Mouse (Mus musculus): ENCODE measurements around the gene Vmn2r-ps159. TPM values are rescaled to one million over a fixed set of nuclear protein-coding genes. Genes with fewer than 3 reads are reported as not detected.
"Not testable (repeated sequence)": the region's sequence is repeated elsewhere in the genome, so short reads cannot be mapped to it uniquely, and the experiment has no call there.

The Vmn2r-ps159 gene
- polyA plus RNA-seq (2014; fragmentation: Nextera tagmentation; extraction: Ambion mirVana): not detected in 2 replicates

DNA sequence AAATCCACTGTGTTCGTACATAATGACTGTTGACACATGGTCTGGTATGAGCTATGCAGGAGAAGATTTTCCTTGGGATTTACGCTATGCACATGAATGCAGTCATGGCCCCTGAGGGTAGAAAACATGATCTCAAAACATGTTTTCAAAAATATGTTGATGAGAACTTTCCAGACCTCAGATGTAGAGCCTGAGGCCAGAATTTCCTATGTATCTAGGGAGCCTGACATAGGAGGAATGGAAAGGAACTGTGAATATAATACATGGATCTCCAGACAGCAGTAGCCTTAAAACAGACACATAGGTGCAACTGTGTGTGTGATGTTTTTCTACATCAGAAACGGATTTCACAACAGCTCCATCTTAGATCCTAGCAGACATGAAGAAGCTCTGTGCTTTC, at the start of gene Vmn2r-ps159:
Gene Vmn2r-ps159 (plus strand): TSS at position 301 of the 400 bp plus-strand sequence.
- not testable (repeated sequence) for H3K9me3 ChIP-seq (replicated peaks; ENCODE audit: control insufficient read depth, low read length); DNase-seq (ENCODE audit: low spot score)
- 73% methylated on average over 3 of the region's 3 CpGs for WGBS

DNA sequence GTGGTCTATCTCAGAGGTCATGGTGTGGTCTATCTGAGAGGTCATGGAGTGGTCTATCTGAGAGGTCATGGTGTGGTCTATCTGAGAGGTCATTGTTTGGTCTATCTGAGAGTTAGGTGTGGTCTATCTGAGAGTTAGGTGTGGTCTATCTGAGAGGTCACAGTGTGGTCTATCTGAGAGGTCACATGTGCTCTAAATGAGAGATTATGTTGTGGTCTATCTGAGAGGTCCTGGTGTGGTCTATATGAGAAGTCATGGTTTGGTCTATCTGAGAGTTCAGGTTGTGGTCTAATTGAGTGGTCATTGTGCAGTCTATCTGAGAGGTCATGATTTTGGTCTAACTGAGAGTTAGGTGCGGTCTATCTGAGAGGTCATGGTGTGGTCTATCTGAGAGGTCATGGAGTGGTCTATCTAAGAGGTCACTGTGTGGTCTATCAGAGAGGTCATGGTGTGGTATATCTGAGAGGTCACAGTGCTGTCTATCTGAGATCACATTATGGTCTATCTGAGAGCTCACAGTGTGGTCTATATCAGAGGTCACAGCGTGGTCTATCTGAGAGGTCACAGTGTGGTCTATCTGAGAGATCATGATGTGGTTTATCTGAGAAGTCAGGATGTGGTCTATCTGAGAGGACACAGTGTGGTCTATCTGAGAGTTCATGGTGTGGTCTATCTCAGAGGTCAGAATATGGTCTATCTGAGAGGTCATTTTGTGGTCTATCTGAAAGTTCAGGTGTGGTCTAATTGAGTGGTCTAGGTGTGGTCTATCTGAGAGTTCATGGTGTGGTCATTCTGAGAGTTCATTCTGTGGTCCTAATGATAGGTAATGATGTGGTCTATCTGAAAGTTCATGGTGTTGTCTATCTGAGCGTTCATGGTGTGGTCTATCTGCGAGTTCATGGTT, 10.9 kb downstream of the Vmn2r-ps159 start:
- H3K4me1 ChIP-seq (ENCODE audit: control insufficient read depth, insufficient read depth, low read length); H3K4me3 ChIP-seq (ENCODE audit: low read depth, low read length); H3K4me2 ChIP-seq (ENCODE audit: low read length); H3K36me3 ChIP-seq (ENCODE audit: control insufficient read depth, insufficient read depth, low read length); ATAC-seq; H3K27me3 ChIP-seq (replicated peaks; ENCODE audit: control insufficient read depth, insufficient read depth, low read length); H3K27ac ChIP-seq (ENCODE audit: low read depth, low read length); H3K9ac ChIP-seq (ENCODE audit: low read length): not testable (repeated sequence)
- 81% methylated on average over 4 of the region's 4 CpGs for WGBS
- DNase-seq (ENCODE audit: low spot score): peak; percentile 15
- peaks cover 19% of the 10 kb centered on the region for H3K9me3 ChIP-seq (replicated peaks; ENCODE audit: control insufficient read depth, low read length)

More for the DNA sequence above, at the start of gene Vmn2r-ps159:
- not testable (repeated sequence) for H3K36me3 ChIP-seq (ENCODE audit: control insufficient read depth, insufficient read depth, low read length); H3K4me2 ChIP-seq (ENCODE audit: low read length); H3K4me1 ChIP-seq (ENCODE audit: control insufficient read depth, insufficient read depth, low read length); H3K9ac ChIP-seq (ENCODE audit: low read length); H3K4me3 ChIP-seq (ENCODE audit: low read depth, low read length); H3K27me3 ChIP-seq (replicated peaks; ENCODE audit: control insufficient read depth, insufficient read depth, low read length); ATAC-seq; H3K27ac ChIP-seq (ENCODE audit: low read depth, low read length)

DNA sequence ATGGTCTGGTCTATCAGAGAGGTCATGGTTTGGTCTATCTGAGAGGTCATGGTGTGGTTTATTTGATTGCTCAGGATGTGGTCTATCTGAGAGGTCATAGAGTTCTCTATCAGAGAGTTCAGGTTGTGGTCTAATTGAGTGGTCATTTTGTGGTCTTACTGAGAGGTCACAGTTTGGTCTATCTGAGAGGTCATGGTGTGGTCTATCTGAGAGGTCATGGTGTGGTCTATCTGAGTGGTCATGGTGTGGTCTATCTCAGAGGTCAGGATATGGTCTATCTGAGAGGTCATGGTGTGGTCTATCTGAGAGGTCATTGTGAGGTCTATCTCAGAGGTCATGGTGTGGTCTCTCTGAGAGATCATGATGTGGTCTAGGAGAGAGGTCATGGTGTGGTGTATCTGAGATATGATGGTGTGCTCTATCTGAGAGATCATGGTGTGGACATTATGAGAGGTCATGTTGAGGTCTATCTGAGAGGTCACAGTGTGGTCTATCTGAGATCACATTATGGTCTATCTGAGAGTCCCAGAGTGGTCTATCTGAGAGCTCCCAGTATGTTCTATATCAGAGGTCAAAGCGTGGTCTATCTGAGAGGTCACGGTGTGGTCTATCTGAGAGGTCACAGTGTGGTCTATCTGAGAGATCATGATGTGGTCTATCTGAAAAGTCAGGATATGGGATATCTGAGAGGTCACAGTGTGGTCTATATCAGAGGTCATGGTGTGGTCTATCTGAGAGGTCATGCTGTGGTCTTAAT, 11.8 kb downstream of the Vmn2r-ps159 start:
- H3K9me3 ChIP-seq (replicated peaks; ENCODE audit: control insufficient read depth, low read length): peaks cover 19% of the 10 kb centered on the region
- H3K4me2 ChIP-seq (ENCODE audit: low read length): no peak overlapping the region
- 89% methylated on average over 2 of the region's 2 CpGs for WGBS
- peak; percentile 40 for ATAC-seq
- peak; percentile 53 for DNase-seq (ENCODE audit: low spot score)
- no peak overlapping the region for H3K9ac ChIP-seq (ENCODE audit: low read length)
- H3K27me3 ChIP-seq (replicated peaks; ENCODE audit: control insufficient read depth, insufficient read depth, low read length): no peaks in the 10 kb centered on the region
- no peaks in the 10 kb centered on the region for H3K4me1 ChIP-seq (ENCODE audit: control insufficient read depth, insufficient read depth, low read length)
- H3K4me3 ChIP-seq (ENCODE audit: low read depth, low read length): no peak overlapping the region
- H3K27ac ChIP-seq (ENCODE audit: low read depth, low read length): no peak overlapping the region
- no peaks in the 10 kb centered on the region for H3K36me3 ChIP-seq (ENCODE audit: control insufficient read depth, insufficient read depth, low read length)

DNA sequence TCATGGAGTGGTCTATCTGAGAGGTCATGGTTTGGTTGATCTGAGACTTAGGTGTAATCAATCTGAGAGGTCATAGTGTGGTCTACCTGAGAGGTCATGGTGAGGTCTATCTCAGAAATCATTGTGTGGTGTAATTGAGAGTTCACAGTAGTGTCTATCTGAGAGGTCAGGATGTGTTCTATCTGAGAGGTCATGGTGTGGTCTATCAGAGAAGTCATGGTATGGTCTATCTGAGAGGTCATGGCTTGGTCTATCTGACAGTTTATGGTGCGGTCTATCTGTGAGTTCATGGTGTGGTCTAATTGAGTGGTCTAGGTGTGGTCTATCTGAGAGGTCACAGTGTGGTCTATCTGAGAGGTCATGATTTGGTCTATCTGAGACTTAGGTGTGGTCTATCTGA, 12.4 kb downstream of the Vmn2r-ps159 start:
- Histone ChIP-seq H3K36me3 (ENCODE audit: control insufficient read depth, insufficient read depth, low read length) (no peaks in the 10 kb centered on the region), H3K9me3 (replicated peaks; ENCODE audit: control insufficient read depth, low read length) (peaks cover 19% of the 10 kb centered on the region), H3K27ac (ENCODE audit: low read depth, low read length) (no peak overlapping the region), H3K9ac (ENCODE audit: low read length) (no peak overlapping the region), H3K27me3 (replicated peaks; ENCODE audit: control insufficient read depth, insufficient read depth, low read length) (no peaks in the 10 kb centered on the region), H3K4me1 (ENCODE audit: control insufficient read depth, insufficient read depth, low read length) (no peaks in the 10 kb centered on the region), H3K4me3 (ENCODE audit: low read depth, low read length) (no peak overlapping the region), H3K4me2 (ENCODE audit: low read length) (no peak overlapping the region)
- no peak for DNase-seq (ENCODE audit: low spot score)
- ATAC-seq: no peak
- 98% methylated on average over 1 of the region's 1 CpGs for WGBS

DNA sequence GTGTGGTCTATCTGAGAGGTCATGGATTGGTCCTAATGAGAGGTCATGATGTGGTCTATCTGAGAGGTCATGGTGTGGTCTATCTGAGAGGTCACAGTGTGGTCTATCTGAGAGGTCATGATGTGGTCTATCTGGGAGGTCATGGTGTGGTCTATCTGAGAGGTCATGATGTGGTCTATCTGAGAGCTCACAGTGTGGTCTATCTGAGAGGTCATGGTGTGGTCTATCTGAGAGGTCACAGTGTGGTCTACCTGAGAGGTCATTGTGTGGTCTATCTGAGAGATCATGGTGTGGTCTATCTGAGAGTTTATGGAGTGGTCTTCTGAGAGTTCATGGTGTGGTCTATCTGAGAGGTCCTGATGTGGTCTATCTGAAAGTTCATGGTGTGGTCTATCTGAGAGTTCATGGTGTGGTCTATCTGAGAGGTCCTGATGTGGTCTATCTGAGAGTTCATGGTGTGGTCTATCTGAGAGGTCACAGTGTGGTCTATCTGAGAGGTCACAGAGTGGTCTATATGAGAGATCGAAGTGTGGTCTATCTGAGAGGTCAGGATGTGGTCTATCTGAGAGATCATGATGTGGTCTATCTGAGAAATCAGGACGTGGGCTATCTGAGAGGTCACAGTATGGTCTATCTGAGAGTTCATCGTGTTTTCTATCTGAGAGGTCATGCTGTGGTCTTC, 26.0 kb downstream of the Vmn2r-ps159 start:
- H3K9me3 ChIP-seq (replicated peaks; ENCODE audit: control insufficient read depth, low read length); H3K27me3 ChIP-seq (replicated peaks; ENCODE audit: control insufficient read depth, insufficient read depth, low read length); H3K27ac ChIP-seq (ENCODE audit: low read depth, low read length); H3K4me1 ChIP-seq (ENCODE audit: control insufficient read depth, insufficient read depth, low read length); H3K4me2 ChIP-seq (ENCODE audit: low read length); DNase-seq (ENCODE audit: low spot score); H3K4me3 ChIP-seq (ENCODE audit: low read depth, low read length); H3K36me3 ChIP-seq (ENCODE audit: control insufficient read depth, insufficient read depth, low read length); H3K9ac ChIP-seq (ENCODE audit: low read length); ATAC-seq: not testable (repeated sequence)
- 66% methylated on average over 3 of the region's 3 CpGs for WGBS

Other genes starting within 250 kb of the Vmn2r-ps159 start
- gene 9430015G10Rik, start 221.1 kb upstream of the Vmn2r-ps159 start, polyA plus RNA-seq (2014; fragmentation: Nextera tagmentation; extraction: Ambion mirVana): 29.0 and 34.3 TPM in 2 replicates
- 0.41 and 0.59 TPM in 2 replicates for gene Rnf223, start 200.6 kb upstream of the Vmn2r-ps159 start, polyA plus RNA-seq (2014; fragmentation: Nextera tagmentation; extraction: Ambion mirVana)
- gene Agrn, start 133.6 kb upstream of the Vmn2r-ps159 start, polyA plus RNA-seq (2014; fragmentation: Nextera tagmentation; extraction: Ambion mirVana): 72.2 and 88.4 TPM in 2 replicates
- 0.61 and 1.1 TPM in 2 replicates for gene Isg15, start 130.3 kb upstream of the Vmn2r-ps159 start, polyA plus RNA-seq (2014; fragmentation: Nextera tagmentation; extraction: Ambion mirVana)
- gene AW011738, start 127.8 kb upstream of the Vmn2r-ps159 start, polyA plus RNA-seq (2014; fragmentation: Nextera tagmentation; extraction: Ambion mirVana): 1.2 TPM in 2 replicates
- gene Perm1, start 115.2 kb upstream of the Vmn2r-ps159 start, polyA plus RNA-seq (2014; fragmentation: Nextera tagmentation; extraction: Ambion mirVana): 0.83 and 0.99 TPM in 2 replicates
- gene Plekhn1, start 96.2 kb upstream of the Vmn2r-ps159 start, polyA plus RNA-seq (2014; fragmentation: Nextera tagmentation; extraction: Ambion mirVana): 19.2 and 21.7 TPM in 2 replicates
- gene Noc2l, start 95.1 kb upstream of the Vmn2r-ps159 start, polyA plus RNA-seq (2014; fragmentation: Nextera tagmentation; extraction: Ambion mirVana): 43.3 and 45.5 TPM in 2 replicates
- 0.98 and 1.2 TPM in 2 replicates for gene Samd11, start 75.4 kb upstream of the Vmn2r-ps159 start, polyA plus RNA-seq (2014; fragmentation: Nextera tagmentation; extraction: Ambion mirVana)

Data from forebrain, embryonic 14.5 days (tissue).